Mouse (Mus musculus) liver, embryonic 14.5 days (tissue): ENCODE results near the gene Agpat4.

ENCODE experiments used
- CTCF ChIP-seq: IDR thresholded peaks from 2 replicates; pipeline ENCODE4 v1.5.1; 2016; ENCODE audit warnings: antibody characterized with exemption, low read depth, control low read depth
- EP300 ChIP-seq: IDR thresholded peaks from 2 replicates; pipeline ENCODE4 v1.6.1; 2016; ENCODE audit warnings: antibody characterized with exemption, low read depth

- no peak for TF ChIP-seq CTCF
- no peak for TF ChIP-seq EP300
These were observed 30.8 kb downstream of the Agpat4 start for GRCm38 (mm10) chr17:12149232-12149861.
